In genomic region chr3:145758561-145759378, GRCm38 (mm10) we compare ENCODE assay signal across 8 mouse cellular contexts. TPM values are rescaled to one million over a fixed set of nuclear protein-coding genes. Genes with fewer than 3 reads are reported as not detected.
DNase-seq lines count a peak whose midpoint lies in the region; ATAC-seq and TF ChIP-seq lines count a peak whose summit lies in the region.

TSS of gene Ddah1 (plus strand) at chr3:145758675.

- no peaks in the 10 kb centered on the region for H3K9me3 ChIP-seq in embryonic facial prominence, embryonic 12.5 days
- no peaks in the 10 kb centered on the region for H3K9me3 ChIP-seq in limb, embryonic 12.5 days
- H3K9me3 ChIP-seq in midbrain, embryonic 15.5 days: no peaks in the 10 kb centered on the region

- peak; percentile 46 for DNase-seq in layer of hippocampus, adult 11-12 months (ENCODE audit: low spot score)
- DNase-seq in layer of hippocampus, adult 9-10 months (ENCODE audit: low spot score): no peak
- DNase-seq in heart, adult 2 months: peak; percentile 77 to 81
- DNase-seq in kidney, adult 8-10 months: peak; percentile 54 to 73
- peak; percentile 75 for DNase-seq in testis, postnatal 10 days (ENCODE audit: low spot score)

- intact Hi-C loops in heart, adult 2 months (cut with DNase I): loop anchor here (2.0 to 10.0 kb wide), 3 partner anchors 106 to 284 kb away; no protein-coding TSS in a partner anchor

- TF ChIP-seq CTCF in heart, adult 2 months (IDR thresholded peaks at IDR 0.05): no peak

- H3K4me1 ChIP-seq in embryonic facial prominence, embryonic 12.5 days: peaks cover 17% of the 10 kb centered on the region
- H3K4me1 ChIP-seq in heart, adult 2 months (ENCODE audit: control insufficient read depth, insufficient read depth, low read length): peaks cover 1% of the 10 kb centered on the region; the same call in 1 of the 2 replicates
- peaks cover 21% of the 10 kb centered on the region for H3K4me1 ChIP-seq in limb, embryonic 12.5 days (replicated peaks)
- H3K4me1 ChIP-seq in midbrain, embryonic 15.5 days: peaks cover 17% of the 10 kb centered on the region

- no peaks in the 10 kb centered on the region for H3K36me3 ChIP-seq in embryonic facial prominence, embryonic 12.5 days
- H3K36me3 ChIP-seq in heart, adult 2 months (ENCODE audit: control insufficient read depth, insufficient read depth, low read length): no peaks in the 10 kb centered on the region
- H3K36me3 ChIP-seq in limb, embryonic 12.5 days: no peaks in the 10 kb centered on the region
- H3K36me3 ChIP-seq in midbrain, embryonic 15.5 days (replicated peaks): no peaks in the 10 kb centered on the region

- TF ChIP-seq EP300 in heart, adult 2 months (IDR thresholded peaks at IDR 0.05; ENCODE audit: insufficient read depth, low read depth, low read length): no peak

- peak within 1 kb of the TSS; percentile 99 for H3K4me2 ChIP-seq in embryonic facial prominence, embryonic 12.5 days (replicated peaks)
- peak within 1 kb of the TSS; percentile 98 for H3K4me2 ChIP-seq in limb, embryonic 12.5 days
- H3K4me2 ChIP-seq in midbrain, embryonic 15.5 days: peak within 1 kb of the TSS; percentile 93

- TF ChIP-seq POLR2A in heart, adult 2 months (IDR thresholded peaks at IDR 0.05; ENCODE audit: insufficient read depth, low read depth, low read length): no peak

- peak within 1 kb of the TSS; percentile 62 for H3K4me3 ChIP-seq in embryonic facial prominence, embryonic 12.5 days
- peak within 1 kb of the TSS; percentile 60 for H3K4me3 ChIP-seq in heart, adult 2 months
- H3K4me3 ChIP-seq in limb, embryonic 12.5 days (replicated peaks): peak within 1 kb of the TSS; percentile 60
- H3K4me3 ChIP-seq in midbrain, embryonic 15.5 days: peak within 1 kb of the TSS; percentile 73

- under 1% methylated on average over 97 of the region's 97 CpGs for WGBS in embryonic facial prominence, embryonic 12.5 days
- under 1% methylated on average over 96 of the region's 97 CpGs for WGBS in heart, adult 2 months
- under 1% methylated on average over 96 of the region's 97 CpGs for WGBS in limb, embryonic 12.5 days
- WGBS in midbrain, embryonic 15.5 days: under 1% methylated on average over 94 of the region's 97 CpGs

- no peaks in the 10 kb centered on the region for H3K79me2 ChIP-seq in heart, adult 2 months (replicated peaks; ENCODE audit: control insufficient read depth, insufficient read depth, low read length)

- peak within 1 kb of the TSS; percentile 74 for H3K9ac ChIP-seq in embryonic facial prominence, embryonic 12.5 days
- peak within 1 kb of the TSS; percentile 69 for H3K9ac ChIP-seq in heart, adult 2 months (ENCODE audit: low read depth, low read length)
- peak within 1 kb of the TSS; percentile 83 for H3K9ac ChIP-seq in limb, embryonic 12.5 days (replicated peaks)
- H3K9ac ChIP-seq in midbrain, embryonic 15.5 days: peak within 1 kb of the TSS; percentile 80

- peak within 1 kb of the TSS; percentile 64 for H3K27ac ChIP-seq in embryonic facial prominence, embryonic 12.5 days
- H3K27ac ChIP-seq in heart, adult 2 months: peak within 1 kb of the TSS; percentile 20
- H3K27ac ChIP-seq in limb, embryonic 12.5 days: peak within 1 kb of the TSS; percentile 73; the same call in 1 of the 2 replicates
- H3K27ac ChIP-seq in midbrain, embryonic 15.5 days: peak within 1 kb of the TSS; percentile 91

- peak; percentile 87 for ATAC-seq in embryonic facial prominence, embryonic 12.5 days (ENCODE audit: insufficient number of reproducible peaks, insufficient read depth, low FRiP score, low TSS enrichment)
- ATAC-seq in limb, embryonic 12.5 days (ENCODE audit: insufficient number of reproducible peaks, insufficient read depth, low FRiP score, low TSS enrichment, low read depth): peak; percentile 84
- peak; percentile 93 for ATAC-seq in midbrain, embryonic 15.5 days (replicated peaks)

- peaks cover 26% of the 10 kb centered on the region for H3K27me3 ChIP-seq in embryonic facial prominence, embryonic 12.5 days
- H3K27me3 ChIP-seq in heart, adult 2 months (ENCODE audit: control insufficient read depth, insufficient read depth, low read length): no peaks in the 10 kb centered on the region
- H3K27me3 ChIP-seq in limb, embryonic 12.5 days: peaks cover 56% of the 10 kb centered on the region
- no peaks in the 10 kb centered on the region for H3K27me3 ChIP-seq in midbrain, embryonic 15.5 days (replicated peaks)

RNA-seq across cellular contexts. Expression of gene Ddah1, which starts in this region (rescaled TPM):
- polyA plus RNA-seq in embryonic facial prominence, embryonic 12.5 days (2016; fragmentation: Nextera tagmentation; extraction: Ambion mirVana): 38.8 and 41.3 TPM in 2 replicates
- 1 to 10 TPM; 5.4 to 5.9 TPM for total RNA-seq in heart, adult 2 months (2021)
- 4.5 and 15.8 TPM in 2 replicates for polyA plus RNA-seq in heart, adult 2 months (2012; rRNA removed)
- 21.7 and 25.4 TPM in 2 replicates for polyA plus RNA-seq in limb, embryonic 12.5 days (2016; fragmentation: Nextera tagmentation; extraction: Ambion mirVana)
- polyA plus RNA-seq in midbrain, embryonic 15.5 days (2015; fragmentation: Nextera tagmentation; extraction: Ambion mirVana): 135 and 137 TPM in 2 replicates

Comparison
In these comparisons a context has a peak if more than half of its experiments do, and no peak if none do; other contexts are left out.
1. H3K27ac ChIP-seq: peak in every context shown above with its lines; median percentile 91 in midbrain, embryonic 15.5 days; 73 in limb, embryonic 12.5 days; 64 in embryonic facial prominence, embryonic 12.5 days; 20 in heart, adult 2 months.